Mouse (Mus musculus) activated CD4-positive, CD25-positive, alpha-beta regulatory T cell, adult 4 months (primary cell): ENCODE measurements around the gene Sec22b. TPM values are rescaled to one million over a fixed set of nuclear protein-coding genes. Genes with fewer than 3 reads are reported as not detected.

Source experiments
- polyA plus RNA-seq, 2 experiments: library from polyadenylated mRNA; unstranded; fragments of 100-300 nt; shearing (Covaris generic); gene quantifications; one replicate each; pipeline ENCODE4 v1.2.1; 2017

The Sec22b gene
- polyA plus RNA-seq, 2 experiments from 2014 or later: 73.7 to 77.3 TPM

Other genes with a start within 250 kb of the Sec22b start
- 1 to 10 TPM; 1.7 to 2.2 TPM for gene Prkab2, start 243.0 kb upstream of the Sec22b start, polyA plus RNA-seq
- gene Gm17651, start 226.5 kb upstream of the Sec22b start, polyA plus RNA-seq: not detected
- gene Pde4dip, start 12.5 kb upstream of the Sec22b start, polyA plus RNA-seq: 10 to 100 TPM in 1 of 2 experiments, 1 to 10 TPM in 1; 8.0 to 10.8 TPM
- gene Notch2, start 112.3 kb downstream of the Sec22b start, polyA plus RNA-seq: 10 to 100 TPM; 14.1 to 17.5 TPM